ENCODE assay signal across 12 mouse cellular contexts in genomic region chr11:106814601-106815320, GRCm38 (mm10). TPM values are rescaled to one million over a fixed set of nuclear protein-coding genes. Genes with fewer than 3 reads are reported as not detected.
DNase-seq lines count a peak whose midpoint lies in the region; ATAC-seq and TF ChIP-seq lines count a peak whose summit lies in the region.
"Had no signal": no experiment of that assay in that cellular context is flagged by ENCODE, and none has a peak within 500 bp of the region (broad histone marks: within the 10 kb centered on the region; RNA-seq: fewer than 3 reads in every experiment).

No protein-coding gene starts in this region.

- no peak overlapping the region for H3K9ac ChIP-seq in liver, adult 2 months (ENCODE audit: low read depth, low read length)
- H3K9ac ChIP-seq in liver, embryonic 11.5 days (ENCODE audit: low read depth, low read length), result no peak overlapping the region

- peaks cover 30% of the 10 kb centered on the region for H3K36me3 ChIP-seq in liver, adult 2 months (ENCODE audit: control insufficient read depth, insufficient read depth, low read length)
- peaks cover 65% of the 10 kb centered on the region for H3K36me3 ChIP-seq in liver, embryonic 11.5 days (ENCODE audit: control insufficient read depth, insufficient read depth, low read length)

- no peak for TF ChIP-seq POLR2A in liver, adult 2 months (IDR thresholded peaks at IDR 0.05; ENCODE audit: extremely low read depth, insufficient read depth, low read length)
- TF ChIP-seq POLR2A in cortical plate, adult 2 months (IDR thresholded peaks at IDR 0.05; ENCODE audit: extremely low read depth, insufficient read depth, low read length), result no peak

- no peak for DNase-seq in frontal cortex, adult 2 months (ENCODE audit: extremely low spot score in 1 of 2, low spot score in 1 of 2)
- peak; percentile 32 for DNase-seq in liver, adult 2 months (ENCODE audit: extremely low read depth, low read depth, low spot score)
- DNase-seq in liver, embryonic 11.5 days (ENCODE audit: low spot score), result no peak
- DNase-seq in kidney, postnatal 4 days, result peak; percentile 20 to 51
- no peak for DNase-seq in urinary bladder, postnatal 10 days (ENCODE audit: low spot score)
- DNase-seq in heart, postnatal 25 days (ENCODE audit: low spot score), result no peak
- DNase-seq: lung, adult 18-20 months had no signal

- whole genome bisulfite sequencing in liver, adult 2 months, result 74% methylated on average over 14 of the region's 14 CpGs
- WGBS in liver, embryonic 11.5 days, result 82% methylated on average over 14 of the region's 14 CpGs

- no peaks in the 10 kb centered on the region for H3K9me3 ChIP-seq in liver, embryonic 11.5 days (ENCODE audit: control insufficient read depth, low read length)
- H3K9me3 ChIP-seq: megakaryocyte, embryonic 14.5 days had no signal

- H3K4me3 ChIP-seq in liver, adult 2 months (ENCODE audit: insufficient read depth, low read depth, low read length), result no peak overlapping the region
- no peak overlapping the region for H3K4me3 ChIP-seq in liver, embryonic 11.5 days (ENCODE audit: low read depth, low read length)
- H3K4me3 ChIP-seq in cortical plate, adult 2 months (ENCODE audit: insufficient read depth, low read length), result no peak overlapping the region
- H3K4me3 ChIP-seq: megakaryocyte, embryonic 14.5 days had no signal

- H3K4me1 ChIP-seq in liver, adult 2 months (ENCODE audit: control insufficient read depth, insufficient read depth, low read length), result peaks cover 13% of the 10 kb centered on the region
- 0 out of 2 replicates have a peak, but pooled peaks cover 2% of the 10 kb centered on the region for H3K4me1 ChIP-seq in liver, embryonic 11.5 days (replicated peaks; ENCODE audit: control insufficient read depth, insufficient read depth, low read length)
- peaks cover 14% of the 10 kb centered on the region for H3K4me1 ChIP-seq in cortical plate, adult 2 months (ENCODE audit: control insufficient read depth, insufficient read depth, low read length)

- no peaks in the 10 kb centered on the region for H3K27me3 ChIP-seq in liver, adult 2 months (ENCODE audit: control insufficient read depth, insufficient read depth, low read length)
- H3K27me3 ChIP-seq in liver, embryonic 11.5 days (replicated peaks; ENCODE audit: control insufficient read depth, insufficient read depth, low read length), result no peaks in the 10 kb centered on the region
- H3K27me3 ChIP-seq: megakaryocyte, embryonic 14.5 days had no signal

- no peak overlapping the region for H3K27ac ChIP-seq in liver, adult 2 months (replicated peaks; ENCODE audit: insufficient read depth, low read depth, low read length)
- H3K27ac ChIP-seq in liver, embryonic 11.5 days (ENCODE audit: low read depth, low read length), result no peak overlapping the region
- H3K27ac ChIP-seq in cortical plate, adult 2 months (ENCODE audit: insufficient read depth, low read length), result peak overlapping the region; percentile 14; the same call in 1 of the 2 replicates

- TF ChIP-seq CTCF in liver, adult 2 months (IDR thresholded peaks at IDR 0.05; ENCODE audit: low read depth, low read length), result no peak
- no peak for TF ChIP-seq CTCF in cortical plate, adult 2 months (IDR thresholded peaks at IDR 0.05; ENCODE audit: extremely low read depth, insufficient read depth, low read length)

- no peak overlapping the region for H3K4me2 ChIP-seq in liver, embryonic 11.5 days
- H3K4me2 ChIP-seq: heart, embryonic 11.5 days had no signal

- intact Hi-C loops in heart, postnatal 25 days (cut with DNase I), result no loop called here

- peak; percentile 48 for ATAC-seq in frontal cortex, adult (ENCODE audit: low TSS enrichment)
- ATAC-seq in liver, embryonic 11.5 days (replicated peaks; ENCODE audit: low FRiP score), result no peak
- ATAC-seq: inflammation-experienced regulatory T-cells, adult 6 months had no signal

- H3K79me2 ChIP-seq in liver, adult 2 months (ENCODE audit: control insufficient read depth, insufficient read depth, low read length), result no peaks in the 10 kb centered on the region

RNA-seq across cellular contexts. Expression of gene Cep95, which starts 25.7 kb away (rescaled TPM):
- 22.3 and 23.1 TPM in 2 replicates for polyA plus RNA-seq in frontal cortex, adult 2 months (2012; rRNA removed)
- 5.8 and 8.4 TPM in 2 replicates for total RNA-seq in liver, adult 2 months (2014; rRNA removed)
- polyA plus RNA-seq in liver, adult 2 months (2012; rRNA removed), result 0.96 and 1.2 TPM in 2 replicates
- 18.6 and 21.1 TPM in 2 replicates for polyA plus RNA-seq in liver, embryonic 11.5 days (2014; fragmentation: Nextera tagmentation; extraction: Ambion mirVana)
- polyA plus RNA-seq in cortical plate, adult 2 months (2012; rRNA removed), result 15.5 and 21.0 TPM in 2 replicates
- 1 to 10 TPM; 5.9 to 7.3 TPM for total RNA-seq in heart, postnatal 25 days (2021)

RNA-seq across cellular contexts. Expression of gene Ddx5, which starts 25.8 kb away (rescaled TPM):
- 601 and 664 TPM in 2 replicates for polyA plus RNA-seq in frontal cortex, adult 2 months (2012; rRNA removed)
- 218 and 224 TPM in 2 replicates for total RNA-seq in liver, adult 2 months (2014; rRNA removed)
- polyA plus RNA-seq in liver, adult 2 months (2012; rRNA removed), result 273 and 389 TPM in 2 replicates
- polyA plus RNA-seq in liver, embryonic 11.5 days (2014; fragmentation: Nextera tagmentation; extraction: Ambion mirVana), result 288 and 310 TPM in 2 replicates
- polyA plus RNA-seq in cortical plate, adult 2 months (2012; rRNA removed), result 408 and 412 TPM in 2 replicates
- 100 to 1,000 TPM; 310 to 351 TPM for total RNA-seq in heart, postnatal 25 days (2021)

RNA-seq across cellular contexts. Expression of gene Polg2, which starts 35.4 kb away (rescaled TPM):
- polyA plus RNA-seq in frontal cortex, adult 2 months (2012; rRNA removed), result 5.6 and 5.9 TPM in 2 replicates
- 12.6 and 13.0 TPM in 2 replicates for total RNA-seq in liver, adult 2 months (2014; rRNA removed)
- polyA plus RNA-seq in liver, adult 2 months (2012; rRNA removed), result 5.8 and 6.4 TPM in 2 replicates
- 9.3 and 10.9 TPM in 2 replicates for polyA plus RNA-seq in liver, embryonic 11.5 days (2014; fragmentation: Nextera tagmentation; extraction: Ambion mirVana)
- 3.8 and 4.8 TPM in 2 replicates for polyA plus RNA-seq in cortical plate, adult 2 months (2012; rRNA removed)
- total RNA-seq in heart, postnatal 25 days (2021), result 1 to 10 TPM; 4.2 to 4.9 TPM

Comparison
In these comparisons a context has a peak if more than half of its experiments do, and no peak if none do; other contexts are left out.
1. DNase-seq: peak in liver, adult 2 months (single experiment) and kidney, postnatal 4 days (2 of 2); none in frontal cortex, adult 2 months (0 of 2), liver, embryonic 11.5 days (single experiment), urinary bladder, postnatal 10 days (single experiment) and heart, postnatal 25 days (single experiment).